Mouse (Mus musculus): ENCODE results near the gene Fam120a.

DNA sequence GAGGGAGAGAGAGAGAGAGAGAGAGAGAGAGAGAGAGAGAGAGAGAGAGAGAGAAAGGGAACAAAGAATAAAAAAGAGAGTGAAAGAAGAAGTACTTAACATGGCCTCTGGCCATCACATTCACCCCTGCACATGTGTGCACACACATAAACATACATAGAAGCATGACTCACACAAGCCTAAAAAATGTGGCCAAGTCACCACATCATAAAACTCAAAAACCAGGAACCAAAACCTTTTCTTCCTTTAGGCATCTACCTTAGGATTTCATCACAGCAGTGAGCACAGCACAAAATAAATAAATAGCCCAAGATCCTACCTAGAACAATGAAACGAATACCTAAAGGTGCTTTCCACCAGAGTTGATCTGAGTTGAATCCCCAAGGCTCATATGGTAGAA, 105.9 kb downstream of the Fam120a start:
- TF ChIP-seq GATA1 (IDR thresholded peaks at IDR 0.05; ENCODE audit: borderline replicate concordance, low read length) (no peak), FLI1 (IDR thresholded peaks at IDR 0.05; ENCODE audit: low read length) (no peak)

Measured in megakaryocyte, embryonic 14.5 days (primary cell).